In the genomic region with DNA sequence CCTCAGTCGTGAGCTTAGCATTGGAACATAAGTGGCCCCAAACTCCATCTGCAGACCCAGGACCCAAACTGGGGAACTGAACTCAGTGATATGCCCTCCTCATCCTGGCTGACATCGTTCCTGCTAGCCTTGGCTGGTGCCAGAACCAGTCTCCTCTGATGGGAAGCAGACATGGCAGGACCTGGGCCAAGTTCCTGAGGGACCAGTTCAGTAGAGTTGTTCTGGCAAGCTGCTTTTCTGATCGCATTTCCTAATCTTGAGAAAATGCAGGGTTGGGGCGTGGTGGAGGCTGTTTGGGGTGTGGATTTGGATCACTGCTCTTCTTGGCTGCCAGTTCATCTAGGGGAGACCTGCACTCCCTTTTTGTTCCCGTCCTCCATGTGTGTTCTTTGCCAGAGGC, we compare ENCODE assay signal across 28 mouse cellular contexts.
A peak's percentile ranks its signal among the peaks of the same experiment; 100 is the strongest.
DNase-seq lines count a peak whose midpoint lies in the region; ATAC-seq and TF ChIP-seq lines count a peak whose summit lies in the region.
"Had no signal": no experiment of that assay in that cellular context is flagged by ENCODE, and none has a peak within 500 bp of the region (broad histone marks: within the 10 kb centered on the region; RNA-seq: fewer than 3 reads in every experiment).

No protein-coding gene starts in this region.

- no peak for TF ChIP-seq CTCF in gastrocnemius, adult 2 months (IDR thresholded peaks at IDR 0.05)
- no peak for TF ChIP-seq CTCF in heart, postnatal 0 days (IDR thresholded peaks at IDR 0.05; ENCODE audit: low read depth)

- H3K36me3 ChIP-seq in heart, postnatal 0 days (replicated peaks; ENCODE audit: control insufficient read depth, insufficient read depth, low read length) = peaks cover 43% of the 10 kb centered on the region
- 0 out of 2 replicates have a peak, but pooled peaks cover 7% of the 10 kb centered on the region for H3K36me3 ChIP-seq in heart, embryonic 11.5 days (ENCODE audit: control insufficient read depth, insufficient read depth, low read length)
- H3K36me3 ChIP-seq: lung, embryonic 15.5 days had no signal

- no peaks in the 10 kb centered on the region for H3K27me3 ChIP-seq in heart, postnatal 0 days (ENCODE audit: control insufficient read depth, insufficient read depth, low read length)
- no peaks in the 10 kb centered on the region for H3K27me3 ChIP-seq in heart, embryonic 11.5 days (ENCODE audit: control insufficient read depth, insufficient read depth, low read length)
- H3K27me3 ChIP-seq: forebrain, embryonic 13.5 days; heart, embryonic 15.5 days; intestine, embryonic 15.5 days; limb, embryonic 13.5 days; lung, embryonic 15.5 days; midbrain, embryonic 12.5 days; neural tube, embryonic 12.5 days had no signal

- no peak overlapping the region for H3K9ac ChIP-seq in heart, postnatal 0 days (replicated peaks; ENCODE audit: low read depth, low read length)
- H3K9ac ChIP-seq in heart, embryonic 11.5 days (ENCODE audit: low read depth, low read length) = no peak overlapping the region
- H3K9ac ChIP-seq: forebrain, embryonic 13.5 days; heart, embryonic 15.5 days; intestine, embryonic 15.5 days; limb, embryonic 13.5 days; lung, embryonic 15.5 days; midbrain, embryonic 12.5 days; neural tube, embryonic 12.5 days had no signal

- no peak overlapping the region for H3K4me3 ChIP-seq in gastrocnemius, adult 2 months
- no peak overlapping the region for H3K4me3 ChIP-seq in heart, postnatal 0 days (ENCODE audit: low read depth, low read length)
- H3K4me3 ChIP-seq in heart, embryonic 11.5 days (ENCODE audit: low read depth, low read length) = no peak overlapping the region
- H3K4me3 ChIP-seq: forebrain, embryonic 13.5 days; heart, embryonic 15.5 days; intestine, embryonic 15.5 days; layer of hippocampus, adult 2 months; limb, embryonic 13.5 days; lung, embryonic 15.5 days; megakaryocyte, embryonic 14.5 days; midbrain, embryonic 12.5 days; myocyte; neural tube, embryonic 12.5 days had no signal

- TF ChIP-seq EP300 in heart, postnatal 0 days (IDR thresholded peaks at IDR 0.05; ENCODE audit: low read depth) = 0 out of 2 replicates have a peak, but pooled peaks have one; percentile 39

- H3K9me3 ChIP-seq in heart, postnatal 0 days (replicated peaks; ENCODE audit: control insufficient read depth, low read length) = no peaks in the 10 kb centered on the region
- H3K9me3 ChIP-seq in heart, embryonic 11.5 days (replicated peaks; ENCODE audit: control insufficient read depth, low read length) = no peaks in the 10 kb centered on the region
- H3K9me3 ChIP-seq: forebrain, embryonic 13.5 days; heart, embryonic 15.5 days; intestine, embryonic 15.5 days; limb, embryonic 13.5 days; lung, embryonic 15.5 days; megakaryocyte, embryonic 14.5 days; midbrain, embryonic 12.5 days; neural tube, embryonic 12.5 days had no signal

- H3K4me2 ChIP-seq in heart, postnatal 0 days (ENCODE audit: low read depth, low read length) = no peak overlapping the region
- no peak overlapping the region for H3K4me2 ChIP-seq in heart, embryonic 11.5 days
- H3K4me2 ChIP-seq: forebrain, embryonic 13.5 days; heart, embryonic 15.5 days; intestine, embryonic 15.5 days; limb, embryonic 13.5 days; liver, embryonic 11.5 days; lung, embryonic 15.5 days; midbrain, embryonic 12.5 days; neural tube, embryonic 12.5 days had no signal

- WGBS in heart, postnatal 0 days = 34% methylated on average over 5 of the region's 5 CpGs
- 70% methylated on average over 5 of the region's 5 CpGs for WGBS in heart, embryonic 11.5 days (ENCODE audit: insufficient replicate concordance)

- ATAC-seq in heart, postnatal 0 days (ENCODE audit: insufficient read depth, low read depth) = peak; percentile 46; the same call in 1 of the 2 replicates
- no peak for ATAC-seq in heart, embryonic 11.5 days (replicated peaks; ENCODE audit: insufficient number of reproducible peaks, low FRiP score, low TSS enrichment)
- ATAC-seq: forebrain, embryonic 13.5 days; hindbrain, postnatal 0 days; intestine, embryonic 15.5 days; Patski had no signal

- no peak overlapping the region for H3K27ac ChIP-seq in gastrocnemius, adult 2 months
- no peak overlapping the region for H3K27ac ChIP-seq in heart, postnatal 0 days (ENCODE audit: low read depth)
- H3K27ac ChIP-seq in heart, embryonic 11.5 days (ENCODE audit: low read depth, low read length) = no peak overlapping the region
- H3K27ac ChIP-seq: forebrain, embryonic 13.5 days; heart, embryonic 15.5 days; hindbrain, postnatal 0 days; intestine, embryonic 15.5 days; layer of hippocampus, adult 2 months; limb, embryonic 13.5 days; lung, embryonic 15.5 days; midbrain, embryonic 12.5 days; neural tube, embryonic 12.5 days had no signal

- DNase-seq in adrenal gland, adult 2 months = peak; percentile 14
- DNase-seq in adrenal gland, adult 18-20 months (ENCODE audit: low spot score in 2 of 2) = no peak
- peak; percentile 34 for DNase-seq in gastrocnemius, adult 2 months
- no peak for DNase-seq in gastrocnemius, postnatal 10 days
- no peak for DNase-seq in heart, postnatal 0 days (ENCODE audit: low spot score)
- peak; percentile 10 for DNase-seq in skeletal muscle tissue, adult 2 months (ENCODE audit: low read depth, low spot score)
- no peak for DNase-seq in thymus, postnatal 0 days (ENCODE audit: low spot score)
- DNase-seq: cerebellum, adult 18-20 months; cerebellum, postnatal 25 days; kidney, adult 2 months; kidney, postnatal 36 days; lung, postnatal 4 days; right cerebral cortex, postnatal 4 days; thymus, postnatal 14 days had no signal

- H3K4me1 ChIP-seq in heart, postnatal 0 days (ENCODE audit: control insufficient read depth, insufficient read depth) = 0 out of 2 replicates have a peak, but pooled peaks cover under 1% of the 10 kb centered on the region
- H3K4me1 ChIP-seq in heart, embryonic 11.5 days (ENCODE audit: control insufficient read depth, insufficient read depth, low read length) = no peaks in the 10 kb centered on the region
- H3K4me1 ChIP-seq: heart, embryonic 15.5 days; intestine, embryonic 15.5 days; limb, embryonic 13.5 days; lung, embryonic 15.5 days; midbrain, embryonic 12.5 days; neural tube, embryonic 12.5 days had no signal

- intact Hi-C loops in gastrocnemius, adult 2 months (cut with DNase I) = no loop called here

Comparison
In these comparisons a context has a peak if more than half of its experiments do, and no peak if none do; other contexts are left out.
1. DNase-seq: peak in adrenal gland, adult 2 months (single experiment), gastrocnemius, adult 2 months (single experiment) and skeletal muscle tissue, adult 2 months (single experiment); none in adrenal gland, adult 18-20 months (0 of 2), gastrocnemius, postnatal 10 days (single experiment), heart, postnatal 0 days (single experiment) and thymus, postnatal 0 days (single experiment).